Mouse (Mus musculus) gastrocnemius, adult 2 months (tissue): ENCODE results near the gene Akap2. TPM values are rescaled to one million over a fixed set of nuclear protein-coding genes. Genes with fewer than 3 reads are reported as not detected.

ENCODE experiments used
- DNase-seq: peaks from one replicate; pipeline ENCODE4 v3.0.0; 2022
- H3K27ac ChIP-seq: fragments of 200-600 bp; 2 replicates; pipeline ENCODE4 v1.8.1; 2022; ENCODE audit warnings: mild to moderate bottlenecking
- H3K4me3 ChIP-seq: fragments of 200-600 bp; 2 replicates; pipeline ENCODE4 v1.8.1; 2022; ENCODE audit warnings: mild to moderate bottlenecking, moderate library complexity
- CTCF ChIP-seq: fragments of 200-600 bp; IDR thresholded peaks from 2 replicates; pipeline ENCODE4 v1.8.1; 2022; ENCODE audit warnings: antibody characterized with exemption, mild to moderate bottlenecking, moderate library complexity
- intact Hi-C: fragments of 180-260 bp; cut with DNase I; formaldehyde crosslinking; loops from one replicate; pipeline ENCODE4 v1.15.1; 2025
- total RNA-seq, 2 experiments: library from RNA; stranded (reverse); gene quantifications; 2 replicates each; pipeline ENCODE4 v1.2.3; 2021

Akap2 gene
- total RNA-seq, 2 experiments from 2014 or later, result 28.3 to 42.6 TPM

- Histone ChIP-seq H3K27ac (no peak overlapping the region), H3K4me3 (no peak overlapping the region)
- intact Hi-C loops, result loop anchor here (10.0 kb wide), 1 partner anchor 348 kb away; no protein-coding TSS in a partner anchor
- no peak for DNase-seq
- no peak for TF ChIP-seq CTCF
These were observed 189.3 kb downstream of the Akap2 start for GRCm38 (mm10) chr4:57906708-57907107.

- intact Hi-C loops, result loop anchor here (10.0 kb wide), 1 partner anchor 346 kb away; no protein-coding TSS in a partner anchor
- H3K4me3 ChIP-seq, result no peak overlapping the region
- no peak for DNase-seq
- no peak overlapping the region for H3K27ac ChIP-seq
- TF ChIP-seq CTCF, result no peak
These were observed 191.4 kb downstream of the Akap2 start for GRCm38 (mm10) chr4:57908860-57909259.

GRCm38 (mm10) chr4:57913021-57913420, 195.6 kb downstream of the Akap2 start:
- no peak overlapping the region for H3K4me3 ChIP-seq
- no peak for DNase-seq
- intact Hi-C loops, result no loop called here
- no peak for TF ChIP-seq CTCF
- no peak overlapping the region for H3K27ac ChIP-seq

GRCm38 (mm10) chr4:57914193-57915190, 197.0 kb downstream of the Akap2 start:
- DNase-seq, result no peak
- intact Hi-C loops, result no loop called here
- TF ChIP-seq CTCF, result no peak
- Histone ChIP-seq H3K4me3 (peak overlapping the region; percentile 52), H3K27ac (no peak overlapping the region)

GRCm38 (mm10) chr4:57915216-57915965, 197.9 kb downstream of the Akap2 start:
- no peak for TF ChIP-seq CTCF
- intact Hi-C loops, result no loop called here
- H3K27ac ChIP-seq, result no peak overlapping the region
- H3K4me3 ChIP-seq, result peak overlapping the region; percentile 52
- DNase-seq, result peak; percentile 64

GRCm38 (mm10) chr4:57916201-57916661, 198.8 kb downstream of the Akap2 start, which contains the start of gene D630039A03Rik:
D630039A03Rik (minus strand) TSS chr4:57916297.
- Histone ChIP-seq H3K4me3 (peak within 1 kb of the TSS; percentile 52), H3K27ac (no peak within 1 kb of the TSS)
- intact Hi-C loops, result no loop called here
- peak; percentile 27 for DNase-seq
- no peak for TF ChIP-seq CTCF

GRCm38 (mm10) chr4:57916711-57917110, 199.3 kb downstream of the Akap2 start:
- TF ChIP-seq CTCF, result no peak
- Histone ChIP-seq H3K4me3 (no peak overlapping the region), H3K27ac (no peak overlapping the region)
- no peak for DNase-seq
- intact Hi-C loops, result no loop called here

GRCm38 (mm10) chr4:57919494-57920423, 202.3 kb downstream of the Akap2 start:
- Histone ChIP-seq H3K27ac (no peak overlapping the region), H3K4me3 (no peak overlapping the region)
- TF ChIP-seq CTCF, result no peak
- intact Hi-C loops, result no loop called here
- DNase-seq, result no peak

GRCm38 (mm10) chr4:57920522-57920921, 203.1 kb downstream of the Akap2 start:
- no peak for DNase-seq
- intact Hi-C loops, result no loop called here
- Histone ChIP-seq H3K4me3 (no peak overlapping the region), H3K27ac (no peak overlapping the region)
- no peak for TF ChIP-seq CTCF

GRCm38 (mm10) chr4:57922171-57922570, 204.7 kb downstream of the Akap2 start:
- no peak for DNase-seq
- no peak overlapping the region for H3K4me3 ChIP-seq
- intact Hi-C loops, result no loop called here
- TF ChIP-seq CTCF, result no peak
- H3K27ac ChIP-seq, result no peak overlapping the region

GRCm38 (mm10) chr4:57924556-57925071, 207.2 kb downstream of the Akap2 start:
- no peak overlapping the region for H3K27ac ChIP-seq
- intact Hi-C loops, result loop anchor here (5.0 kb wide), 1 partner anchor 153 kb away; no protein-coding TSS in a partner anchor
- TF ChIP-seq CTCF, result no peak
- H3K4me3 ChIP-seq, result no peak overlapping the region
- no peak for DNase-seq
